Mouse (Mus musculus) gonadal fat pad, adult 2 months (tissue): ENCODE measurements around the gene A530084C06Rik. TPM values are rescaled to one million over a fixed set of nuclear protein-coding genes. Genes with fewer than 3 reads are reported as not detected.

Experiments used
- DNase-seq: peaks from one replicate; pipeline ENCODE4 v3.0.0-alpha.2; 2012; ENCODE audit warnings: low read depth
- polyA plus RNA-seq: library from polyadenylated mRNA; depleted of rRNA; stranded (reverse); fragments of >200 nt; gene quantifications from 2 replicates; pipeline ENCODE4 v1.2.3, GENCODE M21; 2012; rRNA removed

The A530084C06Rik gene
- polyA plus RNA-seq, 1 experiment, result 0.15 TPM

DNA sequence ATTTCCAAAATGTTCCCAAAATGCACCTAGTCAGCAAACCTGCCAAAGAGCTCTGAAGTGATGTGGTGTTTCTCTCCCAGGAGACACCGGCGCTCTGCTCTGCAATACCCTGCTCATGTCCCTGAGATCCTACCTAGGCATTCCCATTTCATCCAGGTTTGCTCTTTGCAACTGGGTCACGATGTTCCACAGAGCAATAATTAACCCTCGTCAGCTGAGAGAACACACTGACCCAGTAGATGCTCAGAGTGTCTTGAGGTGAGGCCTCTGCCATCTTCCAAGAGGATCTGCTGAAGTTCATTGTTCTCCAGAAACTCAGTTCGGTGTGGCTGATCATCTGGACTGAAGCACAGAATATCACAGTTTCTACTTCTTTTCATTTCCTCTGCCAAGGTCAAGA is 16.1 kb downstream of the A530084C06Rik start:
- DNase-seq, result no peak

DNA sequence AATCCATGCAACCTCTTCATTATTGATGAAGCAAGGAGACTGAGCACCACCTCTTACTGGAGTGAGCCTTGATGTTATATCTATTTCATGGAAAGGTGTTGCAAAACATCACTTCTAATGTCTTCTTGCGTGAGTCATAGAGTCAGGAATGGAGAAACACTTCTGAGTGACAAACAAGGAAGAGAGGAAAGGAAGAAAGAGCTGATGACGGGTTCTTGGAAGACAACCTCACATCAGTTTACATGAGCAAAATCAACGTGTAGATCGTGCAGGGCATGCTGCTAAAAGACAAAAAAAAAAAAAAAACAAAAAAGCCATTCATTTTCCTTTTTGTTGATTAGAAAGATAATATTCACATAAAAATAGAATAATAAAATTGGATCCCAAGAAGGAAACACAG is 24.4 kb downstream of the A530084C06Rik start:
- no peak for DNase-seq

DNA sequence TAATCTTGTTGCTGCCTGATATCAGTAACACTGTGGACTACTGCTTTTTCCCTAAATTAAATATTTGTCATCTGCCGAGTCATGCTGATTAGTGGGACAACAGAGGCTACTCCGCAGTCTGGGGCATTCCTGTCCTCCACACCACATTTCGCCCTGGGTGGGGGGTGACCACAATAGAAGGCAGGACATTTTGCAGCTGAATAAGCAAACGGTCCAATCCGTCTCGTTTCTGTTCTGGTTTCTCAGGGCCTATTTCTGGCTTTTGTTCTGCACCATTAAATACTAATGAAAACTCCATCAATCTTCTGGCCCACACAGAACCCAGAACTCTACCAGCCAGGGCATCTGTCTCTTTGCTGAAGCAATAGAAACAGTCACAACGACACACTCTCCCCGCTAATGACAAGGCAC is 27.5 kb downstream of the A530084C06Rik start:
- no peak for DNase-seq

DNA sequence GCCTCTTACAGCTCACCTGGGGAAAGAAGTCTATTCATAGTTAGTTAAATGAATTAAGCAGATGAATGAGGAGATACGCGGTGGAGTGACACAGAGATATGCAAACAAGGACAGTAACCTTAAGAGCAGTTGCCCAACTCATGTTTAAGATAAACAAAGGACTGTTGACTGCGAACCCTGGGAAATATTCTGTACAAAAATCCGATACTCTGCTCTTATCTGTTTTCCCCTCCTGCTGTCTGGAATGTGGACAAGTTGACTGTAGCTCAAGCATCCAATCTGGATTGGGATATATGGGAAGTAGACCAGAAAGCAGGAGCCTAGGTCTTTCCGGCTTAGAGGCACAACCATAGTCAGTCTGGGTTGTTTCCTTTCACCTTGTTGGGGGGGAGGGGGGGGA is 27.9 kb downstream of the A530084C06Rik start:
- no peak for DNase-seq

DNA sequence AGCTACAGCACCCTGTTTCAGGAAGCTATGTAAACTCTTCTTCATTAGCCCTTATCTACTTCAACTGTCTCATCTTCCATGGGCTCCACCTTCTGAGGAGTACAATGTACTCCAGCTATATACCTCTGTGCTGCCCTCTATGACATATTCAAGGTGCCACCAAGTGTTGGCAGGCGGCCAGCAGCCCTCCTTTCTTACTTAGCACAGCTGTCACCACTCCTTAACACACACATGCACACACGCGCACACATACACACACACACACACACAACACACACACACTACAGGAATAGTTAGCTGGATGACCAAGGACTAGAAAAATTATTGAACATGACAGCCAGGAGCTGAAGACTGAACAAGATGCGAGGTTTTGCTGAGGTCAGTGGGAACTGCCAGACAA is 34.2 kb downstream of the A530084C06Rik start:
- DNase-seq, result no peak

DNA sequence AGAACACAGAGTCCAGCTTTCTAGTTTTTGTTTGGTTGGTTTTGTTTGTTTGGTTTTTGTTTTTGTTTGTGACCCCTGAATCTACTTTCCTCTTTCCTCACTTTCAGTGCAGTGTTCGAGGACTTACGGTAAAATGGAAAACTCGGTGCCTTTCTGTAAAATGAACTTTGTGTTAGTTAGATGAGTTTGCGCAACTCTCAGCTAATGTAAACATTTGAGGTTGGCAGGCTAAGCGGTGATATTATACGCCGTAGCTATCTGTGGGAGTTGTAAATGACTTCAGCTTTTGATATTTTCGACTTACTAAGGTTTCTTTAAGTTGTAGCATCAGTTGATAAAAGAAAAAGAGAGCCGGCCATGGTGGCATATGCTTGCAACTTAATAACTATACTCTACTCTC is 40.2 kb downstream of the A530084C06Rik start:
- no peak for DNase-seq

DNA sequence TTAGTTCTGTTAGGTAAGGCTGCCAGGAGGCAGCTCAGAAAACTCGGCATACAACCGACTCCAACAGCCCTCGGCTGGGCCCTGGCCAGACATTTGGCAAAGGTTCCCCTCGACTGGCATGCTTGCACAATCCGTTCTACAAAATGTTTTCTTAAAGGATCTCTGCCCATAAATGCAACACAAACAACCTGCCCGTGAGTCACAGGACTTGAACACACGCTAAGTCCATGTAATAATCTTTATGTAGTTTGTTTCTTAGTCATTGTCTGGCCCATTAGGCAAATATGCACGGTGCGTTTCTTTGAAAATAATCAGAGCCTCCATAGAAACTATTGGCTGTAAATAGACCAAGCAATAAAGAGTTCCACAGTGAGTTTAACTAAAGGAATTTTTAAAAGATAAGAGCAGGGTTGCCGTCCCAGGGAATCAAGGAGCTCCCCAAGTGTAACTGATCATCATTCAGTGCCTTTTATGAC is 40.7 kb downstream of the A530084C06Rik start:
- peak; percentile 89 for DNase-seq

DNA sequence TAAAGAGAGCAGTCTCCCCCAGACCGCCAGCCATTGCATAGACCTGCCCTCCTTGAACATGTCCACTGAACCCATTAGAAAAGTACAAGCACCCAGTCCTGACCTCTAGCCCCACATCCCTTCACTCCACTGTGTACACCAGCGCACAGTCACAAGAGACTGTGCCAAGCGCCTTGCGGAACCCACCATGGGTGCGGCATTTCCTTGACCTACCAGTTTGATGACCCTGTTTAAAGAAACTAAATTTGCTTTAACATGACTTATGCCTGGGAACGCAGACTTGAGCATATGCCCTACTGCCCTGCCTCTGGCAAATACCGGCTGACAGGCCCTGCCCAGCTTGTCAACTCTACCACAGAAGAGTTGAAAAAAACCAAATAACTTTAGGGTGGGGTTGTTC is 43.9 kb downstream of the A530084C06Rik start:
- no peak for DNase-seq

DNA sequence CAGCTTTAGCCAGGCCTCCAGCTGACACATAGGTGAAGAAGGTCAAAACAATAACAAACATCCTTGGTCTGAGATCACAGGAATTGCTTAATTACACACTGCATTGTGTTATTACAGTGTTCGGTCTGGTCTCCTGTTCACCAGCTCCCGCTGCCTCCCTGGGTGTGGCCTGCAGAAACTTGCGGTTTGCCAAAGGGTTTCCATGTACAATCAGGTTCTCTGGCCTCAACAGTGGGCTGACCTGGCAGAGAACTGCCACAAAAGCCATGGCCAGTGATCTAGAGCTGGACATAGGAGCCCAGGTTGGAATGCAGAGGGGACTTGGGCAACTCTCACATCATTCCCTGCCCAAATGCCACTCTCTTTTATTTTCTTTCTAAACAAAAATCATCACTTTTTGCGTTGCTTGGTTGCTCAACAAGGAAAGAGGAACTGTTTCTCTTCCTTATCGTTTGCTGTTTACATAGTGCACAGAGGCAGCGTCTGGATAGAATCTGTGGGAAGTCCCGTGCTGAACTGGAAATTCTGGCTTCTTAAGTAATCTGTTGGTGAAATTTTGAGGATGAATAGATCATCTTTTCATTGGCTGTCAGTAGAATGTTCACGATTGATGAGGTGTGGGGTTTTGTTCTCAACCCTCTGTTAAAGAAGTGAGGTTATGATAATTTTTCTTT is 52.5 kb downstream of the A530084C06Rik start:
- DNase-seq, result no peak

Other genes starting within 250 kb of the A530084C06Rik start
- gene Foxq1, start 3.2 kb downstream of the A530084C06Rik start, polyA plus RNA-seq, result 1.0 and 1.8 TPM in 2 replicates
- 0.82 and 1.7 TPM in 2 replicates for gene Foxf2, start 66.5 kb upstream of the A530084C06Rik start, polyA plus RNA-seq
- 1.1 and 2.0 TPM in 2 replicates for gene Foxc1, start 247.3 kb upstream of the A530084C06Rik start, polyA plus RNA-seq